Mouse (Mus musculus): ENCODE measurements around the gene Kdelc1. TPM values are rescaled to one million over a fixed set of nuclear protein-coding genes. Genes with fewer than 3 reads are reported as not detected.

Kdelc1 gene
- polyA plus RNA-seq (2012; rRNA removed): 33.7 and 51.7 TPM in 2 replicates

DNA sequence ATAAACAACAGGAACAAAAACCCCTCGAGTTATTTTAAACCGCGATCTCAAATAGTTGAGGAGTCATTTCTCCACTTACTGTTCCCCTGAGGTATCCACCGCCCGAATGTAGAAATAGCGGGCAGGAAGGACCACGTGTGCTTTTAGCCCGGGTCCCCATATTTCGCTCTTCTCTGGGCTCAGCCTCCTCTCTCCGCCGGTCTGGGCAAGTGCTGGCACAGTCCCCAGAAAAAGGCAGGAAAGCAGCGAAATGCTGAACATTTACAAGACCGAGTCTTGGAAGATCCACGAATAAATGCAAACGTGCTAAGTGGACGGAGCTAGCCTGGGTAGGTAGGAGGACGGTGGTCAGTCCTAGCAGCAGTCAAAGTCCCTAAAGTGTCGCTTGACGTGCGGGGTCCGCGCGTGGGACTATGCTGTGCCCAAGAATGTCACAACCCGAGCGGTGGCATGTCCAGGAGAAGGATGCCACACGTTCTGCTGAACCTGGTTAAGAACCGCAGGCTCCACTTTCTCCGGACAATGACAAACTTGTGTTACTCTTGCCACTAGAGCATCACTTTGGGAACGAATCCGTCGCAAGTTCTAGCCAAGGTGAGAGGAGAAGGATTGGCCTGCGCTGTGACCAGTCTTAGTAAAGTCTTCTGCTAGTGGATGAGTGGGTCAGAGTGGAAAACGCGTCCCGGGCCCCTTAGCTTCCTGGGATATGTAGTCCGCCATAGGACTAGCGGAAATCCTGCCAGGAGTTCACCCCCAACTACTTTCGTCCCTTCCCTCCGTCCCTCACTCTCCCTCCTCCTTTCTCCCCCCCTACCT lies at the start of gene Kdelc1, which contains the start of gene Bivm:
Gene Kdelc1 (minus strand): TSS at position 570 of the 816 bp plus-strand sequence.
Gene Bivm (plus strand): TSS at position 719 of the 816 bp plus-strand sequence.

DNA sequence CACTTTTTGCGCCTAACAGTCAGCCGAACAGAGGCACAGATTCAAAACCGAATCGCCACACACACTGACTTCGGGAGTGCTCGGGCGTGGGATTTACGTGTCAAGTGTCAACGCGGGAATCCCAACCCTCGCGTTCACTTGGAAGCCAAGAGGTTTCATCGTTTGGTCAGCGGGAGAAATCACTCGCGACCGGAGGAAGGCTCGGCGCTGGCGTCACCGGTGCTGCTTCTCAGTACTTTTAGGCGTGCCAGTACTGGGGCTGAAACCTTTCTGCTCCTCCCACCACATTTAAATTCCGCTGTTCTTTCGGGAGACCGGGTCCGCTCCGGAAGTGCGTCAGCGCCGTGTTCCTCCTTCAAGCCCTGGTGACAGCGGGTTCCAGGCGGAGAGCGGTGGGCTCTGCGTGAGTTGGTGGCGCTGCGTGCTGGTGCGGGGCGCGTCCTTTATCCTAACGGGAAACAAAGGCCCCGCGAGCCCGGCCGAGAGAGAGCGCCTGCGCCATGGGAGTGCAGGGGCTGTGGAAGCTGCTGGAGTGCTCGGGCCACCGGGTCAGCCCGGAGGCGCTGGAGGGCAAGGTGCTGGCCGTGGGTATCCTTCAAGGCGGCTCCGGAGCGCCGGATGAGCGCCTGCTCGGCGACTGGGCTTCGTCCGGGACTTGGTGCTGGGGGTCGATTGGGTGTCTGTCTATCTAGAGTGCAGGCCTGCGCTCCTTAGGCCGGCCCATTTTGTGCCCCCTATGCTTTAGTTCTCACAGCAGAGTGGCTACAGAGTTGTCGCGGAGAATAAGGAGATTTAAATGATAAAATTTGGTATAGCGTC lies 29.2 kb upstream of the Kdelc1 start, which contains the start of gene Ercc5:
Gene Ercc5 (plus strand): TSS at position 182 of the 819 bp plus-strand sequence.

DNA sequence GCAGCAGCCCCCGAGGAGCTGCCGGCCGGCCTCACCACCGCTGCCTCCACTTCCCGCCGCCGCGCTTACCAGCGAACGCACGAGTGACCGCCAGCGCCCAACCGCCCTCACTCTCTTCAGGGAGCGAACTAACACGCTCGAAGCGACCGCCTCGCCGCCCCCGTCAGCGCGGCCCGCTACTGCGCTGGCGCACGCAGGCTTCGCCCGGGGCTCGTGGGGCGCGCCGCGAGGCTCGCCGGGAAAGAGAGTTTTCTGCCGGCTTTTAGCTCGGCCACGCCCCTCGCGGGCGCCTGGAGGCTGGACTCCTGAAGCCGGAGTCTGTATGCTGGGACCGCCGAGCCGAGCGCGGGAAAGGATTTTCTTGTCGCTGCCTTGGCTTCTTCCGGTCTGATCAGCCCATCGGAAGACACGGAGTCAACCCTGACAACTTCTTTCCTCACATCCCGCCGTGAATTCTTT lies 16.3 kb downstream of the Kdelc1 start, which contains the start of gene Tex30:
Gene Tex30 (minus strand): TSS at position 183 of the 459 bp plus-strand sequence.

DNA sequence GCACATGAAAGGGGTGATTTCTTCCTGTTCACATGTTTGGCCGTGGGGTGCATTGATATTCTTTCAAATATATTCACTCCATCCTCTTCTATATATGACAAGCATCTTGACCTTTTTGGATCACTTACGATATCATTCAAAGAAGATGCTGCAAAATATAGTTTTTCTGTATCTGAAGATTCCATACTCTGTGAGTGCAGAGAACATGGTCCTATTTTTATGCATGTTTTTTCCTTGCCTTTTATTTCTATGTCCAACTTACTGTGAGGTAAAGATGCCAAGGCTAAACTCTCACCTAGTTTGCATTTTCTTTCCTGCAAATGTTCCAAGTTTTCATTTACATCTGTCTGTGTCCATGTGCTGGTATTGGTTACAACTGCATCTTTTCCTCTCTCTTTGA lies 56.8 kb downstream of the Kdelc1 start, which contains the start of gene Gm8251:
Gene Gm8251 (minus strand): TSS at position 101 of the 400 bp plus-strand sequence.

Other genes starting within 250 kb of the Kdelc1 start
- gene Tpp2, start 185.2 kb downstream of the Kdelc1 start, polyA plus RNA-seq (2012; rRNA removed): 26.4 and 38.5 TPM in 2 replicates
- 0.23 and 0.55 TPM in 2 replicates for gene Mettl21c, start 98.8 kb downstream of the Kdelc1 start, polyA plus RNA-seq (2012; rRNA removed)
- 0.28 and 0.30 TPM in 2 replicates for gene Gm8251, start 56.9 kb downstream of the Kdelc1 start, polyA plus RNA-seq (2012; rRNA removed)
- gene Tex30, start 16.4 kb downstream of the Kdelc1 start, polyA plus RNA-seq (2012; rRNA removed): 47.0 and 61.0 TPM in 2 replicates
- 9.1 and 20.3 TPM in 2 replicates for gene Bivm, start 149 bp upstream of the Kdelc1 start, polyA plus RNA-seq (2012; rRNA removed)
- 32.8 and 40.3 TPM in 2 replicates for gene Ercc5, start 28.9 kb upstream of the Kdelc1 start, polyA plus RNA-seq (2012; rRNA removed)
- not detected in 2 replicates for gene Mettl21e, start 100.2 kb upstream of the Kdelc1 start, polyA plus RNA-seq (2012; rRNA removed)

All from central nervous system, embryonic 11.5 days (tissue).